Mouse (Mus musculus): ENCODE data around the gene Irak3.

DNA sequence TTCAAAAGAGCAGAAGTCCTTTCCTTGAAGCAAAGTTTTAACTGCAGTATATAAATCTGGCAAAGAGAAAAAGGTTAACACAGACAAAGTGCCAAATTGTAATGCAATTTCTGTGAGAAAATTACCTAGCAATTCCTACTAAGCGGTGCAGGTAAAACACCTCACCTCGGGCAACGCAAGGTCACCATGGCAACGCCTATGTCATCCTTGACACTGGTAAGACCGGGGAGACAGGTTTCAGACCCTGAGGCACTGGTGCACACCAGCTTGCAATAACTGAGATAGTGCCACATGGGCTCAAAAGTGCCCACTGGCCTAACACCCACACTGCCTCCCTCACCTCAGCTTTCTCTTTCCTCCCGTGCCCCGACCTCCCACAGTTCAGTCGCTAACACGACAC lies 106.8 kb downstream of the Irak3 start:
- TF ChIP-seq CTCF (IDR thresholded peaks at IDR 0.05; ENCODE audit: low read depth) = no peak
- TF ChIP-seq EP300 (IDR thresholded peaks at IDR 0.05; ENCODE audit: low read depth) = no peak
